Mouse (Mus musculus) thymus, postnatal 25 days (tissue): ENCODE data around the gene Dock7.

Source experiments
- DNase-seq: peaks from one replicate; pipeline ENCODE4 v3.0.0; 2022

Dock7 gene

DNA sequence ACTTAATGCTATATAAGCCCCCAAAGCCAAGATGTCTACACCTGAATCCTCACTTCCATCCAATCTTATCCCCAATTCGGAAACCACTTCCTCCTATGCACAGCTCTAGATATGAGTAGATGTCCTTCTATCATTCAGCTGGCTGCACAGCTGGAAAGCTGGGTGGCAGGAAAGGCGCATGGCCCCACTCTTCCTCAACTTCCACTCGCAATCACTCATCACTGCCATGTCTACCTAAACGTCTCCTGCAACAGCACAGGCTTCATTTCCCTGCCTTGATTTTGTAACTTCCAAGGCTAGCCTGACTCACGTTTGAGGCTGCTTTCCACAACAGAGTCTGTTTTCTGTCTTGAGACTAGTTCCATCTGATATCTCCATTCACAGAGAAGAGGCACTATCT is 1.7 kb downstream of the Dock7 start:
- no peak for DNase-seq

GRCm38 (mm10) chr4:99115797-99116196 is 4.9 kb downstream of the Dock7 start:
- no peak for DNase-seq

- DNase-seq = no peak
These were observed 9.0 kb downstream of the Dock7 start for GRCm38 (mm10) chr4:99111670-99112069.

DNA sequence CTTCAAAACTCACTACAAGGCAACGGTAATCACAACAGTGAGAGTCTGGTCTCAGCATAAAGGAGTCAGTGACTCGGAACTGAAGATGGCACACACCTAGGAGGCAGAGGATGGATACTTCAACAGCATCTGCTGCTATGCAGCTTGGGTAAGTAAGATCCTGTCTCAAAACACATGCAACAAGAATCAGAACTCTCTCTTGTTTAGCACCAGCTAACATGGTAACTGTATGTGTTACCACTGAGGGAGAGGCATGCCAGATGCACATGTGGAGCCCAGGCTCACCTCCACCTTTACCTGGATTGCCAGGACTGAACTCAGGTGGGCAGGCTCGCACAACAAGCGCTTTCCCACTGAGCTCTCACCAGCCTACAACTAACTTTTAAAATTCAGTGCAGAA is 11.9 kb downstream of the Dock7 start:
- no peak for DNase-seq

DNA sequence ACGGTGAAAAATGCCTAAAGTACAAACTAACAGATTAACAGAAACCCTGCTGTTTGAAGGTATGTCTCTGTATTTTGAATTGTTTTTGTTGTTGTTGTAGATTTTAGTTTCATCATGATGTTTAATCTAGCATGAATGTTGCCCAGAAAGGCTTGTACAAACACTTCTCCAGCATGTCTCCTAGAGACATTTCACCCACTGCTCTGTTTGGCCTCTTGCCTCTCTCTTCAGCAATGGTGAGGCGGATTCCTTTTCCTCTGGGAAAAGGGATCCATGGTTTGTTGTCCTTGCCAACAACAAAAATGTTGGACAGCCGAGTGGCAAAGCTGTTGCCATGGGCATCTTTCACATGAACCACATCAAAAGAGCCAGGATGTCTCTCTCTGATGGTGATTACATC is 17.9 kb downstream of the Dock7 start:
- DNase-seq = no peak

GRCm38 (mm10) chr4:99100724-99101123 is 20.0 kb downstream of the Dock7 start:
- DNase-seq = no peak

DNA sequence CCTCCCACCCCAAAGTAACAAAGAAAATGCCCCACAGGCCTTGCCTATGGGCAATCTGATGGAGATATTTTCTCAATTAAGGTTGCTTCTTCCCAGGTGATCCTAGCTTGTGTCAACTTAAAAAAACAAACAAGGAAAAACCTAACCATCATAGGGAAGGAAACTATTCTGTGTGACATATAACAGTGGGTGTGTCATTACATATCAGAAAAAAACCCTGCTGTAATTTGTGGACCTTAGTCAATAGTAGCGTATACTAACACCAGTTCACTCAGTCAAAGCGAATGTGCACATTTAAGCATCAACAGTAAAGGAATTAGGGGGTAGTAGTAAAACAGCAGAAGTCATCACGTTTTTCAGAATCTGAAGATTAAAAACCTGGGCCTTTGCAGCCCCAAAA is 28.9 kb downstream of the Dock7 start:
- DNase-seq = no peak

DNA sequence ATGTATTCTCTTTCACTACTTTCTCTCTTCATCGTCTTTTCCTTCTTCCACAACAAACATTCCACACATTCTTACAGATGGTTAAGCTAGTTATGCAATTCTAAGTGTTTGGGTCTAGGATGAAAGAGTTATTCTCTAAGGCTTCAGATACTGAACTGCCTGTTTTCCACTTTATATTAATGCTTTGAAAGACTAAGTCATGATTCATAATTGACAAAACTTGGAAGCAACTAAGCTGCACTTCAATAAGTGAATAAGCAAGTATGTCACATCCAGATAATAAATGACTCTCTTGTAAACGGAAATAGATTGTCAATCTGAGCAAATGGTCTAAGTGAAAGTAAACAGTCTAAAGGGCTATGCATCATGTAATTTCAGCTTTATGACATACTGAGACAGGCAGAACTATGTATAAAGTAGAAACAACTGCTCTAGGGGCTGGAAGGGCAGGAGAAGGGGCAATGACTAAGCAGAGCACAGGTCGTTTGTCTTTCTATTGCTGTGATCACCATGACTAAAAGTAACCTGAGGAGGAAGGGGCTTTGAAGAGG is 29.5 kb downstream of the Dock7 start:
- no peak for DNase-seq

DNA sequence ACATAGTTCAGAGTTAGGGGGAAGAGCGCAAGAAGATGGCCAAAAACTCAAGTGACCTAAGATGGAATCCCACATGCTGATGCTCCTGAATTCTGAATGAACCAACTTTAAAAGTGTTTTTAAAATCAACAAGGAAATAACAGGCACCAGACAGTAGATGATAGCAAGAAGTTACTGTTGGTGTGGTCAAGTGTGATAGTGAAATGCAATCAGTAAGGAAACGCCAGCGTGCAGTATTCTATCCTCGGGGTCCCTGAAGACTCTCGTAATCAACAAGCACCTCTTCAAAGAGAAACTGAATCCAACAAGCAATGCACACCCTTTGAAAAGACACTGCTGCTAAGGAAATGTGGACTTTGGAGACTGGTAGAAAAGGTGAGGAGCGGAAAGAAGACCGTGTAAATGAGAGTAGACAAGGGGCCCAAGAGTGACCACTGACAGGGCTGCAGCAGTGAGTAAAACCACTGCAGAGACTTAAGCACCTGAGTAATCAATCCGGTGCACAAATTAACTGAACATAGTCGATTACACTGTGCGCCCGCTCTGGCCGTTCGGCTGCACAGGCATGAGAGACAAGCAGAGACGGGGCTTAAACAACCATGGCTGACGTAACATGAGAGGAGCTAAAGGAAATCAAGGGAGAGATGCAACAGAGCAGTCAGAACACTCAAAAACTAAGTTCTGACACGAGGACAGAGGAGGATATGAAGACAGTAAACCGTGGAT is 32.8 kb downstream of the Dock7 start:
- DNase-seq = no peak

GRCm38 (mm10) chr4:99083862-99084261 is 36.9 kb downstream of the Dock7 start:
- no peak for DNase-seq

DNA sequence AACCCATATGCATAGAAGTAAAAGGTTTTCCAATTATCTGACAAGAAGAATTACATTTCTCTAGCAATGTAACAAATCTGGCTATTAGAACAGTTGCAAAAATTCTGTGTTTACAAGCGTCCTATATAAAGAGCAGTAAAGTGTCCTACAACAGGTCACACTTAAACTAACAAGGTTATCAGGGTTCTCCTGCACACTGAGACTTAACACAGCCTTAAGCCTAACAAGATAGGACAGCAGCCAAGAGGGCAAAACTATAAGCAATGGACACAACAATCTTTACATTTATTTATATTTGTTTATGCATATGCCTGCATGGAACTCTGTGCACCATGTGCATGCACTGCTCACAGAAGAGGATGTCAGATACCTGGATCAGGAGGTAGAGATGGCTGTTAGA is 39.5 kb downstream of the Dock7 start:
- DNase-seq = no peak

GRCm38 (mm10) chr4:99078005-99078404 is 42.7 kb downstream of the Dock7 start:
- no peak for DNase-seq

- no peak for DNase-seq
These were observed 51.9 kb downstream of the Dock7 start for GRCm38 (mm10) chr4:99068806-99069205.

GRCm38 (mm10) chr4:99064524-99064923 is 56.2 kb downstream of the Dock7 start:
- no peak for DNase-seq

DNA sequence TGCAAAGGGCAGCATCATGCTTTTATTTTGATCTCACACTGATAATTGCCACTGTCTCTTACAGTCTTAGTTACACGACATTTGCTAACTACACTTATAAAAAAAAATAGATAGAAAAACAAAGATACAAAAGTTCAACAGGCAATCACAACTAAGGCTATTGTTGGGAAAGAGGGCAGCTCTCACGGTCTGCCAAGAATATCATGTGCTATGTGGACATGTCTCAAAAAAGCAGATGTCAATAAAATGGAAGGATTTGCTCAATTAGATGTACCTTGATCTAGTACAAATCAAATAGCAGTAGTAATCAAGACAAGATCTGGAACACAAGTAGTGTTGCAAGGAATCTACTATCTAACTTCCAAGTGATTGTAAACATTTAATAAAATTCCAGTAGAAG is 72.1 kb downstream of the Dock7 start:
- no peak for DNase-seq

DNA sequence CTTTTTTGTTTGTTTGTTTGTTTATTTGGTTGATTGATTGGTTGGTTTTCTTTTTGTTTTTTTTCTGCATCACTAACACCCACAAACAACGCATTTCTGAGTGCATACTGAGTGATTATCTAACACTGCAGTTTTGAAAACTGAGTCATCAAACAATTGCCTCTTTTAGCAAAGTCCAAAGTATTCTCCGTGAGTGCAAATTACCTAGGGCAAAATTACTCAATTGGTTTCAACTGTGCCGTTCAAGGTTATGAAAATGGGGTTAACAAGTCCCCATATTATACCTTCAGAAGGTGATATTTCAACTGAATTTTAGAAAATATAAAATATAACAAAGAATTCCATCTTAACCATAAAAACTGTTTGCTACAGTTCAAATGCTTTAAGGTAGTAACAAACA is 74.2 kb downstream of the Dock7 start:
- no peak for DNase-seq

DNA sequence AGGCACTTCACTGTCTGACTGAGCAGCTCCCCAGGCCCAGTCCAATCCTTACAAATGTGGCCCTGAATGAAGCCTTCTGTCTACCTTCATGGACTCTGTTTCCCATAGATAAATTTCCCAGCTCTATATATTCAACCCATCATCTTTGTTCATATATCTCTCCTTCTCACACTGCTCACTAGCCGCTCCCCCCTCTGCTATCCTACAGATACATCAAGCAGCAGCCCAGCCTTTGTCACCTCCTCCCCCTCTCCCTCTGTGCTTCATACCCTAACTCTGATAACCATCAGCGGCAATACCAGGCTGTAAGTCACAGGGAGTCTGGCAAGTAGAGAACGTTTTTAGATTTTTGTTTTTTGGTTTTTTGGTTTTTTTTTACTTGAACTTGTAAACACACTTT is 75.9 kb downstream of the Dock7 start:
- no peak for DNase-seq

DNA sequence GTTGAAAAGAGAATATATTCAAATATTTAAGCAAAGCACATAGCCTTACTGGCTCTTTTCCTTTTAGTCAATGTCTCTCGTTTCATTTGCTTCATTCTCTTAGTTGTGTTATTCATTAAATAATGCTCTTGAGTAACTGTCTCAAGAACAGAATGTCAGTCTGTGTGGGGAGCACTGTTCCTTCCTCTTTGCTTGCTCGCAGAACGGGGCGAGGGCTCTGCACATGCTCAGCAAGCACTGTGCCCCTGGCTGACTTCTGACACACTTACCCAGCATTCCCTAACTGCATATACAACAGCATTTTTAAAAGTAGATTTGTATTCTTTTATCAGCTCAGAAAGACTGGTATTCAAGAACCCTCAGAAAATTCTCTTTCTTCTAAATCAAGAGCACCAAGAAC is 87.8 kb downstream of the Dock7 start:
- no peak for DNase-seq

GRCm38 (mm10) chr4:99030686-99031085 is 90.0 kb downstream of the Dock7 start, which contains the start of gene Angptl3:
TSS of gene Angptl3 (plus strand) at chr4:99030954.
- DNase-seq = no peak

DNA sequence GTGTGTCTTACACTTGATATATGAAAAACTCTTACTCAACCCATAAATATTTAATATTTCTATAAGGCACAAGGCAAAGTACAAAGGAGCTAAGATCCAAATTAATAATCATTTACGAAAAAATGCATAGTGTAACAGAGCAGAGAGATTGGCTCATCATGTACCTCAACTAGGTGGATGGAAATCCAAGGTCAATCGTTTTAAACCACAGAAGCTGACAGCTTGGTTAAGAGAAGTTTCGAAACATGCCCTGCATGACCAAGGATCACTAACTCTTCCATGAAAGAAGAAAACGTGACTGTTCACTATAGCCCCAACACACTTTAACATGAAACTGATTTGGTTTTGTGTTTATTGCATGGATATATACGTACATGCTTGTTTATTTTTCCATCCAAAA is 92.3 kb downstream of the Dock7 start:
- no peak for DNase-seq

DNA sequence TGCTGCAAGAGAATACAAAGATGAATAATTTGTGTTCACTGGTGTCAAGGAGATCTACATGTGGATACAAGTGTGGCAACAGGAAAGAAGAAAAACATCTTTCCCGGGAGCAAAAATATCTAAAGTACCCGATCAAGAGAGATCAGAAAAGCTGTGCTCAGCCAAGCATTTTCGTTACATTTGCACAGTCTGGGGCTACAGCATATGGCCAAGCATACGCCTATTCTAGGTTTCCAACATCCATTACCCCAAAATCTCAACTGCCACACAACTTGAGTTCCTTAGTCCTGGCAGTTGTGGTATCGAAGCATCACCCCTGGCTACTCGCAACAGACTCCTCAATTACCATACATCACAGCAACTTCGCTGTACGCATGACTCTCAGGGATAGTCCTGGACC is 98.5 kb downstream of the Dock7 start:
- DNase-seq = no peak

DNA sequence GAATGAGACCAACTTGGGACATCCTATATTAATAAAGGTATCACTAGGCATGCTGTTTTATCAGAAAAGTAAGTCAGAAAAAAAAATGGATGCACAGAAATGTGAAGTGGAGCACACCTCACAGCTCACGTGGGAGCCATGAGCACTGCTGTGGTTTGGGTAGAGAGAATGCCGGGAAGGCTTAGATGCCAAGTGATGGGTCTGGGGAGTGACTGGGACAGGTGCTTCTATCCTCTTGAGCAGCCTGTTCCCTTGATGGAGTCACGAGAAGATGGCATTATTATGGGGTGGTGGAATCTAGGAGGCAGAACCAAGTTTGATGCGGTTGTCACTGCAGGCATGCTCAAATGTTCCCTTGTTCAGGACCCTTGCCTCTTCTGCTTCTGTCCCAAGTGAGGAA is 109.7 kb downstream of the Dock7 start:
- DNase-seq = no peak

DNA sequence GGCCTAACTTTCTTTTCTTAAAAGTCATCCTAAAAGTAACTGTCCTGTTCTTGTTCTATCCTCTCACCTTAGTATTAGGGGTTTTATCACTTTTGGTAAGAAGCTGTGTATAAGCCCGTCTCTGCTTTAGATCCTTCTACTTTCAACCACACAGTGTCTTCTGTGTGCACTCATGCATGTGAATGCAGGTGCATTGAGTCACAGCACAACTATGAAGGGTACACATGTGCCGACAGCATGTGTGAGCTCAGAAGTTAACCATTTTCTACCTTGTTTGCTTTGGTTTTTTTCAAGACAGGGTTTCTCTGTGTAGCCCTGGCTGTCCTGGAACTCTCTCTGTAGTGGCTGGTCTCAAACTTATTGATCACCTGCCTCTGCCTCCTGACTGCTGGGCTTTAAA is 114.4 kb downstream of the Dock7 start:
- no peak for DNase-seq

GRCm38 (mm10) chr4:99005574-99005973 is 115.1 kb downstream of the Dock7 start:
- DNase-seq = no peak

DNA sequence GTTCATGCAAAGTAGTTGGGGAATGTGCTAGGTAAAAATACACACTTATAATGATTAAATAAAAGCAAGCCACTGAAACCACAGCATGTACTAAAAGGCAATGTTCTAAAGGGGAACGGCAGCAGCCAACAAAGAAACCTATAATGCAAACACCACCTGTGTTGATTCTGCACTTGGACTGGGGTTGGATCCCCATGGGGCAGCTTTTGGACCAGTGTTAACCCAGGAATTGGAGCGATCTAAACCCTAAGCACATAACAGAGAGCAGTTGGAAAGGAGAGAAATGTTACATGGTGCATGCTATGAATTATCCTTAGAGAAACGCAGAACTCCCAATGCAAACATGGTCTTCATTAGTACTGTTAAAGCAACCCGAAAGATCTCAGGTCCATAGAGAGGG is 127.2 kb downstream of the Dock7 start:
- no peak for DNase-seq
